Mouse (Mus musculus): Measurements from ENCODE around the gene Tex26. TPM values are rescaled to one million over a fixed set of nuclear protein-coding genes. Genes with fewer than 3 reads are reported as not detected.

Gene Tex26
- 0.70 and 0.90 TPM in 2 replicates for polyA plus RNA-seq (2014; fragmentation: Nextera tagmentation; extraction: Ambion mirVana)

DNA sequence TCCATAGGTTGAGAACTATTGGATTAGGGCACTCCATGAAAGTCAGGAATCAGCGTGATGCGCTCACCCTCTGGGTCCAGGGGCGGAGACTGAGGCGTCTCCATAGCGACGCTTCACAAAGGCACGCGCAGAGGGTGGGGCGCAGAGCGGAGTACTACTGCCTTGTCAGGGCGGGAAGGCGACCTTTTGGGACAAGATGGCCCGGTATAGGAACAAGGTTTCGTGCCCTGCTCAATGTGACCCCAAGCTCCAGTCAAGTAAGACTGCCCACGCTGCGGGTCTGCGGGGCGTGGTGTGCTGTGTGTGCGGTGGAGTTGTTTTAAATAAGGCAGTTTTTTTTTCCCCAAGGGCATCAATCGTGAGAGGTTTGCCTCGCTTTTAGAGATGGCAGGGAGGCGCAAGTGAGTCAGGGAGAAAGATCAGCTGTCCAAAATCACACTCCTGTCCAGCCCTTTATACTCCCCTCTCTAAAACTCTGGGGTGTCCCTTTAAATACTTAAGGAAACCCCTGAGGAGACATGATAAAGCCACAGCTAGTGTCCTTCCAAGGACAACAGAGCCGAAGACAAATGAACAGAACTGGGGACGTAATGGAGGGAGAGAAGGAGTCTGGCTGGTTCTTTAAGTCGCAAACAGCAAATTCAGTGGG is at the start of gene Tex26:
TSS of gene Tex26 (plus strand) at position 130 of the 649 bp plus-strand sequence.
- Histone ChIP-seq H3K4me3 (ENCODE audit: low read depth, low read length) (peak within 1 kb of the TSS; percentile 38), H3K4me1 (replicated peaks; ENCODE audit: control insufficient read depth, insufficient read depth, low read length) (peaks cover 18% of the 10 kb centered on the region), H3K4me2 (ENCODE audit: low read length) (peak within 1 kb of the TSS; percentile 84), H3K9ac (ENCODE audit: low read length) (peak within 1 kb of the TSS; percentile 60), H3K9me3 (ENCODE audit: control insufficient read depth, low read length) (no peaks in the 10 kb centered on the region), H3K36me3 (ENCODE audit: control insufficient read depth, insufficient read depth, low read length) (no peaks in the 10 kb centered on the region), H3K27ac (ENCODE audit: low read depth) (peak within 1 kb of the TSS; percentile 91), H3K27me3 (replicated peaks; ENCODE audit: control insufficient read depth, insufficient read depth, low read length) (no peaks in the 10 kb centered on the region)
- ATAC-seq (replicated peaks; ENCODE audit: low FRiP score, low TSS enrichment, low read depth) = peak; percentile 86
- under 1% methylated on average over 25 of the region's 25 CpGs for WGBS
- DNase-seq (ENCODE audit: low spot score) = peak; percentile 86

DNA sequence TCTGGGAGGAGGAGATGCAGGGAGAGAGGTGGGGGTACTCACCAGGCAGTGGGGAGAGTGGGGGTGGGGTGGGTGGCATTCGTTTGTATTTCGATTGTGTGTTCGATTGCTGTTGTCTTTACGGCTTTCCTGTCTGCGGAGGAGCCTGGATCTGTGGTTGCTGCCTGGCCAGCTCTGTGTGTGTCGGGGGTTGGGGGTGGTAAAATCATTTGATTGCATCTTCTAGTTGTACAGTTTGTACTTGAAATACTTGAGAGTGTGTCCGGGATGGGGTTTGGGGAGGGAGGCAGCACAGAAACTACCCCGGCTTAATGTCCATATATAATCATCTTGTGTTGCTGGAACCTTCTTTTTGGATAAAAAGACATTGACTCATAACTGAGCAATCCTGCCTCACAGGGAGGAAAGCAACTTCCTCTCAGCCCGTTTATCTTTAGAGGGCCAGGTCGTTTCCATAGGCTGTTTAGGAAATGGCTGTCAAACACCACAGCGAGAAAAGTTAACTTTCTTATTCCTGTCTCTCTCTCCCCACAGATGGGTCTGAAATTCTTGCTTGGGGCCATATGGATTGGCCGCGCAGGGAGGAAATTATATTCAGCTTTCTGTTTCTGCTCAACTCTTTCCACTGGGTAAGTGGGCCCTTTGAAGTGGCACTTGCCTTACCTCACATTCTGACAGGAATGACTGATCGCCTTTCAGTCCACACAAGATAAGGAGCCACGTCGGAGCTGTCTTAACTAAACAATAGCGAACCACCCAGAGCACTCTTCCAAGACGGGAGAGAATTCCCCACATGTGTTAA is 47.7 kb upstream of the Tex26 start:
- ATAC-seq (replicated peaks; ENCODE audit: low FRiP score, low TSS enrichment, low read depth) (peak; percentile 68), DNase-seq (ENCODE audit: low spot score) (peak; percentile 59)
- Histone ChIP-seq H3K36me3 (ENCODE audit: control insufficient read depth, insufficient read depth, low read length) (no peaks in the 10 kb centered on the region), H3K4me3 (ENCODE audit: low read depth, low read length) (no peak overlapping the region), H3K9me3 (ENCODE audit: control insufficient read depth, low read length) (0 out of 2 replicates have a peak, but pooled peaks cover 4% of the 10 kb centered on the region), H3K4me2 (ENCODE audit: low read length) (peak overlapping the region; percentile 12), H3K27me3 (replicated peaks; ENCODE audit: control insufficient read depth, insufficient read depth, low read length) (no peaks in the 10 kb centered on the region), H3K27ac (ENCODE audit: low read depth) (peak overlapping the region; percentile 75), H3K4me1 (replicated peaks; ENCODE audit: control insufficient read depth, insufficient read depth, low read length) (peaks cover 18% of the 10 kb centered on the region), H3K9ac (ENCODE audit: low read length) (no peak overlapping the region)
- 8% methylated on average over 18 of the region's 18 CpGs for WGBS

DNA sequence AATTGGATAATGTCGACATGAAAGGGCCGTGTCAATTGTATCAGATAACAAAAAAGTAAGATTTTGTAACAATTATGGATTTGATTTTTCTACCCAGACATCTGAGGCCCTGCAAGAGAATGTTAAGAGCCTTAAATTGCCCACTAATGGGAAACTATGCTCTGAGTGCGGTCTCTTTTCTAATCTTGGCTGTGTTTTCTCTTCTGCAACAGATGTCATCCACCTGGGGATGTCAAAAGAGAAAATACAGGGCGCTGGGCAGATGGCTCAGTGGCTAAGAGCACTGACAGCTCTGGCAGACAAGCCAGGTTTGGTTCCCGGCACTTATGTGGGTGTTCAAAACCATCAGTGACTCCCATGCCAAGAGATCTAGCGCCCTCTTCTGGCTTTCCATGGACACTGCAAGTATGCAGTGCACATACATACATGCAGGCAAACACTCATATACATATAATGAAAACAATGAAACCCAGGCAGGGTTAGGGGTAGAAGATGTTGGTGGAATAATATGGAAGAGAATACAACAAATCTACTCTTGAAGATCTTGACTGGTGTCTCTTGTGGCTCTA is 47.0 kb upstream of the Tex26 start:
- Histone ChIP-seq H3K36me3 (ENCODE audit: control insufficient read depth, insufficient read depth, low read length) (no peaks in the 10 kb centered on the region), H3K9ac (ENCODE audit: low read length) (no peak overlapping the region), H3K4me3 (ENCODE audit: low read depth, low read length) (no peak overlapping the region), H3K27me3 (replicated peaks; ENCODE audit: control insufficient read depth, insufficient read depth, low read length) (no peaks in the 10 kb centered on the region), H3K4me2 (ENCODE audit: low read length) (no peak overlapping the region; the same call in 1 of the 2 replicates), H3K4me1 (replicated peaks; ENCODE audit: control insufficient read depth, insufficient read depth, low read length) (peaks cover 18% of the 10 kb centered on the region), H3K9me3 (ENCODE audit: control insufficient read depth, low read length) (0 out of 2 replicates have a peak, but pooled peaks cover 4% of the 10 kb centered on the region), H3K27ac (ENCODE audit: low read depth) (peak overlapping the region; percentile 75)
- ATAC-seq (replicated peaks; ENCODE audit: low FRiP score, low TSS enrichment, low read depth) = no peak
- no peak for DNase-seq (ENCODE audit: low spot score)
- 41% methylated on average over 6 of the region's 6 CpGs for WGBS

DNA sequence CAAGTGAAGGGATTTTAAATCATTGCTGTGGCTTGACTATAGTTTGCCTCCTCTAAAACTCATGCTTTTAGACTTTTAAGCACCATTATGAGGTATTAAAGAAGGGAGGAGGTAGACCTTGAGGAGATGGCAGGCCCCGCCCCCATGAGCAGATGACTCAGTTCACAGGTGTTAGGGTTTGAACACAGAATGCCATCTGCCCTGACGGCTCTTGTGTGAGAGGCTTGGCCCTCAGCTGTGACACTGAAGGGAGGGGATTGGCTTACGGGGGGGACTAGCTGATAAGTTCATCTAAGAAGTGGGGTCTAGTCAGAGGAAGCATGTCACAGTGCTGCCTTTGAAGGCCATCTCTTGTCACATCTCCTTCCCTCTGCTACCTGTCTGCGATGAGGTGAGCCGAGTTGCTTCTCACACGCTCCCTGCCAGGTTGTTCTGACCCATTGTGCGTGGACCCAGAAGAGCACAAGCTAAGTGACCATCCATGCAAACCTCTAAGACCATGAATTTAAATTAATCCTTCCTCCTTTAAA is 37.9 kb upstream of the Tex26 start:
- no peaks in the 10 kb centered on the region; the same call in 1 of the 2 replicates for H3K4me1 ChIP-seq (replicated peaks; ENCODE audit: control insufficient read depth, insufficient read depth, low read length)
- DNase-seq (ENCODE audit: low spot score) (no peak), ATAC-seq (replicated peaks; ENCODE audit: low FRiP score, low TSS enrichment, low read depth) (no peak)
- H3K36me3 ChIP-seq (ENCODE audit: control insufficient read depth, insufficient read depth, low read length) = no peaks in the 10 kb centered on the region
- H3K4me3 ChIP-seq (ENCODE audit: low read depth, low read length) = no peak overlapping the region
- H3K27me3 ChIP-seq (replicated peaks; ENCODE audit: control insufficient read depth, insufficient read depth, low read length) = no peaks in the 10 kb centered on the region
- no peak overlapping the region for H3K9ac ChIP-seq (ENCODE audit: low read length)
- no peak overlapping the region for H3K4me2 ChIP-seq (ENCODE audit: low read length)
- H3K9me3 ChIP-seq (ENCODE audit: control insufficient read depth, low read length) = no peaks in the 10 kb centered on the region; the same call in 1 of the 2 replicates
- WGBS = 91% methylated on average over 7 of the region's 7 CpGs
- H3K27ac ChIP-seq (ENCODE audit: low read depth) = no peak overlapping the region

DNA sequence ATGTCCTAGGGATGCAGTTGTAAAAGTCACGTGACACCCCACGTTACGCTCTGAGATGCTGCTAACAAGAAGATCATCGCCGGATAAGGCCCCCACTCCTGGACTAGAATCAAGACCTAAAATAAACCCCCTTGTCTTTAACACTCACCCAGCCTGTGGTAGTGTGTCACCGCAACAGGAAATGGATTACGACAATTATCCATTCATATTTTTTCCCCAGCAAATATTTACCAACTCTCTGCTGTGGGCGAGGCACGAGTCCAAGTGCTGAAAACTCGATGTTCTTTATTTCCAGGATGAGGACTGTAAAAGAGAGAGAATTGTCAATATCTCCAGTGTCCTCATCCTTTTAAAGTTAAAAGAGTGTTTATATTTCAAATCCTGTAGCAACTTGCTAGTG is 37.4 kb upstream of the Tex26 start:
- Histone ChIP-seq H3K4me2 (ENCODE audit: low read length) (no peak overlapping the region), H3K9me3 (ENCODE audit: control insufficient read depth, low read length) (no peaks in the 10 kb centered on the region; the same call in 1 of the 2 replicates), H3K4me1 (replicated peaks; ENCODE audit: control insufficient read depth, insufficient read depth, low read length) (no peaks in the 10 kb centered on the region; the same call in 1 of the 2 replicates), H3K9ac (ENCODE audit: low read length) (no peak overlapping the region), H3K27me3 (replicated peaks; ENCODE audit: control insufficient read depth, insufficient read depth, low read length) (no peaks in the 10 kb centered on the region), H3K27ac (ENCODE audit: low read depth) (no peak overlapping the region), H3K36me3 (ENCODE audit: control insufficient read depth, insufficient read depth, low read length) (no peaks in the 10 kb centered on the region), H3K4me3 (ENCODE audit: low read depth, low read length) (no peak overlapping the region)
- WGBS = 76% methylated on average over 10 of the region's 10 CpGs
- ATAC-seq (replicated peaks; ENCODE audit: low FRiP score, low TSS enrichment, low read depth) (no peak), DNase-seq (ENCODE audit: low spot score) (no peak)

DNA sequence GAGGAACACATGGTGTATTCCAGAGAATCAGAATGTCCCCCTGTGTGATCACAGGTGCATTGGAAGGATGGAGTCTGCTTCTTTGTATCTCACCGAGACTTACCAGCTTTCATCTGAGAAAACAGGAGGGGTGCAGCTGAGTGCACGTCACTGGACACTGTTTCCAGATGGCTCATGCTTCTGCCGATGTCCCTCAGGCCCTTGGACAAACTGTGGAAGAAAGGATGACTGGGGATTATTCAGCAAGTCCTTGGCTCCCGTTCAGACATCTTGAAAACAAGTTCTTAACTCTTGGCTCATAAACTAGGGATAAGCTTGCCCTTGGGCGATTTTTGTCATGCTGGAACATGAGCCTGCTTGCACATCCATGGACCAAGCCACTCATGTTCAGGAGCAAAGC is 36.1 kb upstream of the Tex26 start:
- Histone ChIP-seq H3K4me1 (replicated peaks; ENCODE audit: control insufficient read depth, insufficient read depth, low read length) (no peaks in the 10 kb centered on the region; the same call in 1 of the 2 replicates), H3K36me3 (ENCODE audit: control insufficient read depth, insufficient read depth, low read length) (no peaks in the 10 kb centered on the region), H3K27me3 (replicated peaks; ENCODE audit: control insufficient read depth, insufficient read depth, low read length) (no peaks in the 10 kb centered on the region), H3K4me3 (ENCODE audit: low read depth, low read length) (no peak overlapping the region), H3K4me2 (ENCODE audit: low read length) (no peak overlapping the region), H3K9me3 (ENCODE audit: control insufficient read depth, low read length) (peaks cover 3% of the 10 kb centered on the region; the same call in 1 of the 2 replicates), H3K27ac (ENCODE audit: low read depth) (no peak overlapping the region), H3K9ac (ENCODE audit: low read length) (no peak overlapping the region)
- DNase-seq (ENCODE audit: low spot score) (no peak), ATAC-seq (replicated peaks; ENCODE audit: low FRiP score, low TSS enrichment, low read depth) (no peak)
- 72% methylated on average over 5 of the region's 5 CpGs for WGBS

DNA sequence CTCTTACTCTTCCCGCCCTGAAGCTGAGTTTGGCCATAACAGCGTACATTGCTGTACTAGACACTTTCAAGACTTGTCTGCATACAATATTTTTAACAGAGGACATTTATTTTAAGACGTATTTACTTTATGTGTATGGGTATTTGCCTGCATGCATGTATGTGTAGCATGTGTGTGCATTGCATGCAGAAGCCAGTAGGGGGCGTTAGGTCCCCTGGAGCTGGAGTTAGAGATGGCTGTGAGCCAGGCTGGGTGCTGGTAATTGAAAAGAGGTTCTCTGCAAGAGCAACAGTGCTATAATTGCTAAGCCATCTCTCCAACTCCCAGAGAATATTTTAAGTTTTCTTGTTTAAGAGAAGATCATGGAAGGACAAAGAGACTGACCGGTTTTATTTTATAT is 34.8 kb upstream of the Tex26 start:
- Histone ChIP-seq H3K27me3 (replicated peaks; ENCODE audit: control insufficient read depth, insufficient read depth, low read length) (no peaks in the 10 kb centered on the region), H3K9ac (ENCODE audit: low read length) (no peak overlapping the region), H3K36me3 (ENCODE audit: control insufficient read depth, insufficient read depth, low read length) (no peaks in the 10 kb centered on the region), H3K9me3 (ENCODE audit: control insufficient read depth, low read length) (peaks cover 3% of the 10 kb centered on the region; the same call in 1 of the 2 replicates), H3K4me2 (ENCODE audit: low read length) (no peak overlapping the region), H3K4me1 (replicated peaks; ENCODE audit: control insufficient read depth, insufficient read depth, low read length) (no peaks in the 10 kb centered on the region), H3K27ac (ENCODE audit: low read depth) (no peak overlapping the region), H3K4me3 (ENCODE audit: low read depth, low read length) (no peak overlapping the region)
- no peak for DNase-seq (ENCODE audit: low spot score)
- ATAC-seq (replicated peaks; ENCODE audit: low FRiP score, low TSS enrichment, low read depth) = no peak
- 78% methylated on average over 5 of the region's 5 CpGs for WGBS

DNA sequence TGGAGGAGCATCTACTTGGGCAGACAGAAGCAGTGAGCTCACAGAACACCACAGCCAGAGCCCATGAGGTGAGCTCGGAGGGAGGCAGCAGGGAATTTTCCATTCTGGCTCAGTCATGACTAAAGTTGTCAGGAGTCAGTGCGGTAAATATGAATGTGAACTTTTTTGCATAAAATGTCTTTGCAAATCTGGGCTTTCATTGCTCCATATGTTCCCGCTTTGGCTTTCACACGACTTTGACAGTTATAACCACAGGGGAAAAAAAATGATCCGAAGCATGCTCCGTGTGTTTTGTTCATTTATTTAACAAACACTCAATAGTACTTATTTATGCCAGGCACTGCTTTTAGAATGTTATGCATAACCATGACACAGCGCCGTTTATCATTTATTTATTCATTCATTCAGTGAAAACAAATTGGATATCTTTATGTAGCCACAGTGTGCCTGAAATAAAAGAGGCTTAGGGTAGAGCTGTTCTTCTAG is 32.6 kb upstream of the Tex26 start:
- Histone ChIP-seq H3K9ac (ENCODE audit: low read length) (no peak overlapping the region), H3K9me3 (ENCODE audit: control insufficient read depth, low read length) (peaks cover 3% of the 10 kb centered on the region; the same call in 1 of the 2 replicates), H3K4me3 (ENCODE audit: low read depth, low read length) (no peak overlapping the region), H3K27ac (ENCODE audit: low read depth) (no peak overlapping the region), H3K36me3 (ENCODE audit: control insufficient read depth, insufficient read depth, low read length) (no peaks in the 10 kb centered on the region), H3K4me1 (replicated peaks; ENCODE audit: control insufficient read depth, insufficient read depth, low read length) (peaks cover 9% of the 10 kb centered on the region; the same call in 1 of the 2 replicates), H3K4me2 (ENCODE audit: low read length) (no peak overlapping the region), H3K27me3 (replicated peaks; ENCODE audit: control insufficient read depth, insufficient read depth, low read length) (no peaks in the 10 kb centered on the region)
- DNase-seq (ENCODE audit: low spot score) (no peak), ATAC-seq (replicated peaks; ENCODE audit: low FRiP score, low TSS enrichment, low read depth) (no peak)
- 84% methylated on average over 8 of the region's 8 CpGs for WGBS

All from intestine, embryonic 14.5 days (tissue).